Mouse (Mus musculus): ENCODE results near the gene Iqgap2. TPM values are rescaled to one million over a fixed set of nuclear protein-coding genes. Genes with fewer than 3 reads are reported as not detected.

Gene Iqgap2
- polyA plus RNA-seq, 1 experiment: 0.17 TPM

- Histone ChIP-seq H3K4me1 (ENCODE audit: control insufficient read depth) (no peaks in the 10 kb centered on the region), H3K27me3 (ENCODE audit: control insufficient read depth) (peaks cover 9% of the 10 kb centered on the region), H3K4me3 (replicated peaks) (no peak overlapping the region), H3K9me3 (ENCODE audit: control insufficient read depth, low read length) (no peaks in the 10 kb centered on the region), H3K36me3 (ENCODE audit: control insufficient read depth) (no peaks in the 10 kb centered on the region)
- TF ChIP-seq TAL1 (IDR thresholded peaks at IDR 0.05; ENCODE audit: low read length) (no peak), GATA1 (IDR thresholded peaks at IDR 0.05; ENCODE audit: low read length) (no peak)
These were observed 309.9 kb downstream of the Iqgap2 start for GRCm38 (mm10) chr13:95581850-95582249.

GRCm38 (mm10) chr13:95578016-95578697 lies 313.6 kb downstream of the Iqgap2 start:
- H3K9me3 ChIP-seq (ENCODE audit: control insufficient read depth, low read length): no peaks in the 10 kb centered on the region
- no peak overlapping the region for H3K4me3 ChIP-seq (replicated peaks)
- TF ChIP-seq TAL1 (IDR thresholded peaks at IDR 0.05; ENCODE audit: low read length) (no peak), GATA1 (IDR thresholded peaks at IDR 0.05; ENCODE audit: low read length) (no peak)
- no peaks in the 10 kb centered on the region for H3K4me1 ChIP-seq (ENCODE audit: control insufficient read depth)
- H3K36me3 ChIP-seq (ENCODE audit: control insufficient read depth): no peaks in the 10 kb centered on the region
- no peaks in the 10 kb centered on the region for H3K27me3 ChIP-seq (ENCODE audit: control insufficient read depth)

Other genes starting within 250 kb of the Iqgap2 start
- not detected in 2 replicates for gene F2rl2, start 195.1 kb downstream of the Iqgap2 start, polyA plus RNA-seq (2012)
- 0.02 and 0.06 TPM in 2 replicates for gene Gm20075, start 189.5 kb upstream of the Iqgap2 start, polyA plus RNA-seq (2012)
- not detected in 2 replicates for gene Gm17190, start 190.1 kb upstream of the Iqgap2 start, polyA plus RNA-seq (2012)
- 0.01 TPM in 1 of 2 replicates, not detected in the other for gene Sv2c, start 240.7 kb upstream of the Iqgap2 start, polyA plus RNA-seq (2012)